Mouse (Mus musculus): ENCODE data around the gene Parp6.

Parp6 gene

DNA sequence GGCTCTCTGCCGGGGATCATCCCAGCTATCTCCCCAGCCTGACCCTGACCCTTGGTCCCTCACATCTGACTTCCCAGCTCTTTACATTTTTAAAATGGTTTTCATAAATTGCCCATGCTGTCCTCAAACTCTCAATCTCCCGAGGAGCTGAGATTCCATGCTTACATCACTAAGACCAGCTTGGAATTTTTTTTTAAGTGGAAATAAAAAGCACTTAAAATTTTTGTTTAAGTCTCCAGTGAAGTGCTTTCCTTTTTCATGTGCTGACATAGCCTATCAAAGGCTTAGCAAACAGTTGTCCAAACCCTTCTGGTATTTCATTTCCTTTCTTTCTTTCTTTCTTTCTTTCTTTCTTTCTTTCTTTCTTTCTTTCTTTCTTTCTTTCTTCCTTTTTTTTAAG lies 66.9 kb downstream of the Parp6 start:
- no peak for DNase-seq (ENCODE audit: low spot score)

DNA sequence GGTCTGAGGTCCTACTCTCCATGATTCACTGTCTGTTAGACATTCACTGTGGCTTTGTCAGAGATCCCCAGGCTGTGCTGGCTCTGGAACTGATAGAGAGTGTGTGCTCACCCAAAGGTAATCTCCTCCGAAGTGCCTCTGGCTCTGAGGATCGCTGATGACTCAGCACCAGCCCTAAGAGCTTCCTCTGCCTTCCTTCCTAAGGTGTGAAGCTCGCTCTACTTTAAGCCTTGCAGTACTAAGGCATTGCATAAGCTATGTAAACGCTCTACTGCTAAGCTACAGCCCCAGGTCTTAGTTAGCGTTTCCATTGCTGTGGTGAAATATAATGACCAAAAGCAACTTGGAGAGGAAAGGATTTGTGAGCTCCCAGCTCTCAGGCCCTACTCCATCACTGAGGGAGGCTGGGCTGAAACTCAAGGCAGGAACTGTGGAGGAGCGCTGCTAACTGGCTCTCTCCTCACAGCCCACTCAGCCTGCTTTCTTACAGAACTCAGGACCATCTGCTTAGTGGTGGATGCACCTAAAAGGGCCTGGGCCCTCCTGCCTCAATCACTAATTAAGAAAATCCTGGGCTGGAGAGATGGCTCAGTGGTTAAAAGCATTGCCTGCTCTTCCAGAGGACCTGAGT lies 70.4 kb downstream of the Parp6 start:
- no peak for DNase-seq (ENCODE audit: low spot score)

DNA sequence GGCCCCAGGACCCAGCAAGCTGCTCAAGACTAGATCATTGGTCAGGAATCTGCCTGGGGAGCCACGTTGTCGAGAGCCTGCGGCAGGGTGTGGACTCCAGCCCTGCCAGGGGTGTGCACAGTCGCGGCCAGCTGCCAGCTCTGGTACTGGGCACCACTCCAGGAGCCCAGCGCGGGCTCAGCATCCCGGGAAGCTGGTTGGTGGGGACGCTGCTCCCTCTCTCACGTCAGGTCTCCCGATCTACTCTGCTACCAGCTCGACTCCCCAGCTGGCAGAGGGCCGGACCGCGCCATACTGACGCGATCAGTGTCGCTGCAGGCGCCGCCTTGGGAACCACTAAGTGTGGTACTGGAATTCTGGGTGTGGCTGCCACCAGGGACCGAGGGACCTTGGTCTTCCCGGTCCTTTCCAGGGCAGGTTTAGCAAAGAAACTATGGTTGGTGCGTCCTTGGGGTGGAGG lies 74.6 kb downstream of the Parp6 start:
- DNase-seq (ENCODE audit: low spot score): no peak

DNA sequence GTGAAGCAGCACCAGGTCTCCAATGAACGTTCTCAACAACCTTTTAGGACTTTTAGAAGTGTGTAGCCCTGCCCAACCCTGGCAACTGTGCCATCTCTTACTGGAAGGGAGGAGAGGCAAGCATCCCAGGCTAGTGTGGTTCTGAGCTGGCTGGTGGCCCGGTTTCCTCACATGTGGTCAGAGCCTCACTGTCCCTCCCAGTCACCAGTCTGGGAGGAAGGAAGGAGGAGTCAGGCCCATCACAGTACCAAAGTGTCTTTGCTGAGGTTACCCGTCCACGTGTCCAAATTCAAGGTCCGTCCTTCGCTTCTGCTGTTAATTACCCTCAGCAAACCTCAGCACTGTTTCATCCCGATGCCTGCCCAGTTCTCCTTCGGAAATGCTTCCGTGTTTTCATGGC lies 75.1 kb downstream of the Parp6 start:
- no peak for DNase-seq (ENCODE audit: low spot score)

DNA sequence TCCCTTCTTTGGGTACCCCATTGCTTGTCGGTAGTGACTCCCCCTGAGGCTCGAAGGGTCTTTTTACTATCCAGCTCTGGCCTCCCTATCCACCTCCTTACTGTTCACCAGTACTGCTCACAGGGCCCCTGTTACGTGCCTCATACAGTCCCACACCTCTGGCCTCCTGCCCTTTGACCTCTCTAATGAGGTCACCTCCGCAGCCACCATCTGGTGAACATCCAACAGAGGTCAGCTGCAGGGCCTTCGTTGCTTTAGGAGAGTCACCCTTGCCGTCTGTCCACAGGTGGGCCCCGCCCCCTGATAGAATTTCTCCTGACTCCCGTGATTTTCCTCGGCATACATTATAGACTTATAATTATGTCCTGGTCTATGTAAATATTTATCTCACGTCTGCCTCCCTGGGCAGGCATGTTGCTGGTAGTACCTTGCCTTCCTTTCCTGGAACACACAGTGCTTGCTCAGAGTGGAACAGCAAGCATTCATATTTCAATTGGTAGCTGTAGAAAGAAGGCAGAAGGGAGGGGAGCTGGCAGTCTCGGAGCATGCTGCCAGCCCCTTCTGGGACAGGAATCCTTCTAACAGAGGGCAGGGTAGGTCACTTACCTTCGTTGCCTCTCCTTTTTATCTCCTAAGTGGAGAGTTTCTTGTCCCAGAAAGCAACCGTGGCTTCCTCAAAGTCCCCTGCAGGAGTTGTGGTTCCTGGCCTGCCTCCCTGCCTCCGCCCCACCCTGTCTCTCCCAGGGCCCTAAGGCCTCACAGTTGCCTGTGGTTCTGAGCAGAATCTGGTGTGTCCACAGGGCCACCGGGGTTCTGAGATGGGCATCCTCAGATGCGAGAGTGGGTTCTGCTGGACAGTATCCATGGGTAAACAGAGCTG lies 77.7 kb downstream of the Parp6 start:
- DNase-seq (ENCODE audit: low spot score): no peak

DNA sequence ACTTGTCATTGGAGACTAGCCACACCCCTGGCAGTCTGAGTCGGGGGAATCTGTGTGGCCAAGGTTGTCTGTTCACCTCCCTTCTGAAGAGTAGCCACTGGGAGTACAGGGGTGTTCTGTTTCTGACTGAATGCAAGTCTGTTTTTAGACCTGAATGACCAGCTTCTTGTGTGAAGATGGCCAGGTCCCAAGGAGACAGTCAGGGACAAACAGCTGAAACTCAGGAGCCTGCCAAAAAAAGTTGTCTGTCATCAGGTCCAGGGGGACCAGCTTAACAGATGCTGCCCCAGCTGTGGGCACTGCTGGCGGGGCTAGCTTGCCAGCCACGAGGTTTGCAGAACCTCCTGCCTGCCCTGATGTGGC lies 78.3 kb downstream of the Parp6 start:
- no peak for DNase-seq (ENCODE audit: low spot score)

DNA sequence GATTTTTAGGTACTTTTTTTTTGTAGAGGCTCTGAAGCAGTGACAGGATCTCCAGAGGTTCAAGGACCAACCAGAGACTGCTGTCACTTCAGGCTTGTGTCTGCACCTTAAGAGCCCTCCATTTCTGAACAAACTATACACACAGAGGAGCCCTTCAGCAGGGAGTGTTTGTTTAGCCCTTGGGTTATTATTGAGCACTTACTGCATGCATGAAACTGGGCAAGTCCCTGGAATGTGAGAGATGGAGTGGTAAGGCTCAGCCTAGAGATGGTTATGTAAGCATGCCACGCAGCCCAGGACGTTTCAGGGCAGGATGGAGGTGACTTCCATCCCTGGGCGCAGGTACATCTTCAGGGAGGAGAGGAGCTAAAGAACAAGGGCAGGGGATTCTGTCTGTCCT lies 79.3 kb downstream of the Parp6 start:
- no peak for DNase-seq (ENCODE audit: low spot score)
